Mouse (Mus musculus): ENCODE measurements around the gene Derl3. TPM values are rescaled to one million over a fixed set of nuclear protein-coding genes. Genes with fewer than 3 reads are reported as not detected.
A peak's percentile ranks its signal among the peaks of the same experiment; 100 is the strongest.

Gene Derl3
- polyA plus RNA-seq, 1 experiment from 2014 or later: 0.64 TPM

- no peak overlapping the region for H3K27ac ChIP-seq (ENCODE audit: low read depth, low read length)
- H3K4me2 ChIP-seq (ENCODE audit: low read length): no peak overlapping the region
- no peak overlapping the region for H3K9ac ChIP-seq (ENCODE audit: low read depth, low read length)
- peaks cover 43% of the 10 kb centered on the region for H3K36me3 ChIP-seq (ENCODE audit: control insufficient read depth, insufficient read depth, low read length)
- no peak overlapping the region for H3K4me3 ChIP-seq (ENCODE audit: low read length)
- H3K27me3 ChIP-seq (replicated peaks; ENCODE audit: control insufficient read depth, insufficient read depth, low read length): no peaks in the 10 kb centered on the region
- ATAC-seq: no peak
- no peaks in the 10 kb centered on the region for H3K9me3 ChIP-seq (ENCODE audit: control insufficient read depth, low read length)
- H3K4me1 ChIP-seq (ENCODE audit: control insufficient read depth, insufficient read depth, low read depth, low read length): peaks cover 6% of the 10 kb centered on the region
- 71% methylated on average over 6 of the region's 6 CpGs for WGBS
Measured at GRCm38 (mm10) chr10:75898039-75898564, 4.9 kb downstream of the Derl3 start.

- Histone ChIP-seq H3K4me1 (ENCODE audit: control insufficient read depth, insufficient read depth, low read depth, low read length) (peaks cover under 1% of the 10 kb centered on the region; the same call in 1 of the 2 replicates), H3K36me3 (ENCODE audit: control insufficient read depth, insufficient read depth, low read length) (peaks cover 50% of the 10 kb centered on the region), H3K4me2 (ENCODE audit: low read length) (no peak overlapping the region), H3K9me3 (ENCODE audit: control insufficient read depth, low read length) (no peaks in the 10 kb centered on the region), H3K9ac (ENCODE audit: low read depth, low read length) (no peak overlapping the region), H3K27me3 (replicated peaks; ENCODE audit: control insufficient read depth, insufficient read depth, low read length) (no peaks in the 10 kb centered on the region), H3K27ac (ENCODE audit: low read depth, low read length) (peak overlapping the region; percentile 67; the same call in 1 of the 2 replicates), H3K4me3 (ENCODE audit: low read length) (no peak overlapping the region)
- peak; percentile 35; the same call in 1 of the 2 replicates for ATAC-seq
- WGBS: 59% methylated on average over 3 of the region's 3 CpGs
Measured at GRCm38 (mm10) chr10:75898846-75899245, 5.6 kb downstream of the Derl3 start.

- no peak overlapping the region for H3K4me3 ChIP-seq (ENCODE audit: low read length)
- WGBS: 90% methylated on average over 5 of the region's 5 CpGs
- ATAC-seq: no peak
Measured at GRCm38 (mm10) chr10:75904391-75904790, 11.2 kb downstream of the Derl3 start.

GRCm38 (mm10) chr10:75906882-75907281, 13.7 kb downstream of the Derl3 start:
- WGBS: 94% methylated on average over 4 of the region's 4 CpGs
- Histone ChIP-seq H3K4me3 (ENCODE audit: low read length) (no peak overlapping the region), H3K36me3 (ENCODE audit: control insufficient read depth, insufficient read depth, low read length) (peaks cover 75% of the 10 kb centered on the region), H3K4me2 (ENCODE audit: low read length) (no peak overlapping the region), H3K9me3 (ENCODE audit: control insufficient read depth, low read length) (no peaks in the 10 kb centered on the region), H3K27me3 (replicated peaks; ENCODE audit: control insufficient read depth, insufficient read depth, low read length) (no peaks in the 10 kb centered on the region), H3K27ac (ENCODE audit: low read depth, low read length) (no peak overlapping the region), H3K9ac (ENCODE audit: low read depth, low read length) (no peak overlapping the region), H3K4me1 (ENCODE audit: control insufficient read depth, insufficient read depth, low read depth, low read length) (no peaks in the 10 kb centered on the region)
- no peak for ATAC-seq

More at GRCm38 (mm10) chr10:75904391-75904790, 11.2 kb downstream of the Derl3 start:
- Histone ChIP-seq H3K27me3 (replicated peaks; ENCODE audit: control insufficient read depth, insufficient read depth, low read length) (no peaks in the 10 kb centered on the region), H3K4me1 (ENCODE audit: control insufficient read depth, insufficient read depth, low read depth, low read length) (no peaks in the 10 kb centered on the region), H3K27ac (ENCODE audit: low read depth, low read length) (no peak overlapping the region), H3K9ac (ENCODE audit: low read depth, low read length) (no peak overlapping the region), H3K9me3 (ENCODE audit: control insufficient read depth, low read length) (no peaks in the 10 kb centered on the region), H3K36me3 (ENCODE audit: control insufficient read depth, insufficient read depth, low read length) (peaks cover 66% of the 10 kb centered on the region), H3K4me2 (ENCODE audit: low read length) (no peak overlapping the region)

GRCm38 (mm10) chr10:75910698-75911097, 17.5 kb downstream of the Derl3 start:
- WGBS: 81% methylated on average over 2 of the region's 2 CpGs
- no peak for ATAC-seq
- H3K9ac ChIP-seq (ENCODE audit: low read depth, low read length): no peak overlapping the region

GRCm38 (mm10) chr10:75913013-75913589, 19.9 kb downstream of the Derl3 start:
- WGBS: 74% methylated on average over 6 of the region's 6 CpGs

More at GRCm38 (mm10) chr10:75910698-75911097, 17.5 kb downstream of the Derl3 start:
- H3K4me1 ChIP-seq (ENCODE audit: control insufficient read depth, insufficient read depth, low read depth, low read length): no peaks in the 10 kb centered on the region
- H3K4me2 ChIP-seq (ENCODE audit: low read length): no peak overlapping the region
- no peaks in the 10 kb centered on the region for H3K27me3 ChIP-seq (replicated peaks; ENCODE audit: control insufficient read depth, insufficient read depth, low read length)
- no peaks in the 10 kb centered on the region for H3K9me3 ChIP-seq (ENCODE audit: control insufficient read depth, low read length)
- H3K27ac ChIP-seq (ENCODE audit: low read depth, low read length): no peak overlapping the region
- no peak overlapping the region for H3K4me3 ChIP-seq (ENCODE audit: low read length)
- H3K36me3 ChIP-seq (ENCODE audit: control insufficient read depth, insufficient read depth, low read length): peaks cover 42% of the 10 kb centered on the region

GRCm38 (mm10) chr10:75915557-75915956, 22.3 kb downstream of the Derl3 start:
- H3K4me3 ChIP-seq (ENCODE audit: low read length): no peak overlapping the region
- H3K4me1 ChIP-seq (ENCODE audit: control insufficient read depth, insufficient read depth, low read depth, low read length): peaks cover 18% of the 10 kb centered on the region
- H3K27ac ChIP-seq (ENCODE audit: low read depth, low read length): no peak overlapping the region
- WGBS: 85% methylated on average over 7 of the region's 7 CpGs
- H3K36me3 ChIP-seq (ENCODE audit: control insufficient read depth, insufficient read depth, low read length): peaks cover 20% of the 10 kb centered on the region
- H3K9ac ChIP-seq (ENCODE audit: low read depth, low read length): no peak overlapping the region
- H3K9me3 ChIP-seq (ENCODE audit: control insufficient read depth, low read length): no peaks in the 10 kb centered on the region
- no peak overlapping the region for H3K4me2 ChIP-seq (ENCODE audit: low read length)
- ATAC-seq: no peak
- H3K27me3 ChIP-seq (replicated peaks; ENCODE audit: control insufficient read depth, insufficient read depth, low read length): no peaks in the 10 kb centered on the region

More at GRCm38 (mm10) chr10:75913013-75913589, 19.9 kb downstream of the Derl3 start:
- Histone ChIP-seq H3K27me3 (replicated peaks; ENCODE audit: control insufficient read depth, insufficient read depth, low read length) (no peaks in the 10 kb centered on the region), H3K4me1 (ENCODE audit: control insufficient read depth, insufficient read depth, low read depth, low read length) (no peaks in the 10 kb centered on the region; the same call in 1 of the 2 replicates), H3K4me2 (ENCODE audit: low read length) (no peak overlapping the region), H3K9me3 (ENCODE audit: control insufficient read depth, low read length) (no peaks in the 10 kb centered on the region), H3K36me3 (ENCODE audit: control insufficient read depth, insufficient read depth, low read length) (peaks cover 31% of the 10 kb centered on the region), H3K27ac (ENCODE audit: low read depth, low read length) (no peak overlapping the region), H3K9ac (ENCODE audit: low read depth, low read length) (no peak overlapping the region), H3K4me3 (ENCODE audit: low read length) (no peak overlapping the region)
- ATAC-seq: no peak

GRCm38 (mm10) chr10:75916840-75917239, 23.6 kb downstream of the Derl3 start:
- Histone ChIP-seq H3K4me2 (ENCODE audit: low read length) (no peak overlapping the region), H3K27ac (ENCODE audit: low read depth, low read length) (no peak overlapping the region), H3K4me3 (ENCODE audit: low read length) (no peak overlapping the region), H3K36me3 (ENCODE audit: control insufficient read depth, insufficient read depth, low read length) (peaks cover 10% of the 10 kb centered on the region), H3K27me3 (replicated peaks; ENCODE audit: control insufficient read depth, insufficient read depth, low read length) (no peaks in the 10 kb centered on the region), H3K9ac (ENCODE audit: low read depth, low read length) (no peak overlapping the region), H3K4me1 (ENCODE audit: control insufficient read depth, insufficient read depth, low read depth, low read length) (peaks cover 18% of the 10 kb centered on the region), H3K9me3 (ENCODE audit: control insufficient read depth, low read length) (no peaks in the 10 kb centered on the region)
- no peak for ATAC-seq
- 77% methylated on average over 8 of the region's 8 CpGs for WGBS

- H3K27me3 ChIP-seq (replicated peaks; ENCODE audit: control insufficient read depth, insufficient read depth, low read length): no peaks in the 10 kb centered on the region
- no peak overlapping the region for H3K4me3 ChIP-seq (ENCODE audit: low read length)
- WGBS: 82% methylated on average over 5 of the region's 5 CpGs
- ATAC-seq: no peak
- H3K9ac ChIP-seq (ENCODE audit: low read depth, low read length): no peak overlapping the region
- H3K36me3 ChIP-seq (ENCODE audit: control insufficient read depth, insufficient read depth, low read length): peaks cover 10% of the 10 kb centered on the region
- H3K9me3 ChIP-seq (ENCODE audit: control insufficient read depth, low read length): no peaks in the 10 kb centered on the region
- H3K27ac ChIP-seq (ENCODE audit: low read depth, low read length): no peak overlapping the region
- peak overlapping the region; percentile 18; the same call in 1 of the 2 replicates for H3K4me2 ChIP-seq (ENCODE audit: low read length)
- H3K4me1 ChIP-seq (ENCODE audit: control insufficient read depth, insufficient read depth, low read depth, low read length): peaks cover 28% of the 10 kb centered on the region
Measured at GRCm38 (mm10) chr10:75919026-75919425, 25.8 kb downstream of the Derl3 start.

All from hindbrain, embryonic 16.5 days (tissue).